Mouse (Mus musculus) hindbrain, embryonic 16.5 days (tissue): ENCODE measurements around the gene Mfap1a. TPM values are rescaled to one million over a fixed set of nuclear protein-coding genes. Genes with fewer than 3 reads are reported as not detected.
A peak's percentile ranks its signal among the peaks of the same experiment; 100 is the strongest.

Experiments used
- ATAC-seq: fragments of 200-750 bp; cut with Nextera tagmentation; 2 replicates; pipeline ENCODE4 v1.8.0; 2017; ENCODE audit warnings: moderate TSS enrichment, moderate library complexity
- H3K27ac ChIP-seq: fragments of 300-500 bp; sonication (generic); 2 replicates; pipeline ENCODE4 v1.5.1; 2014; ENCODE audit warnings: low read depth, mild to moderate bottlenecking, control low read depth, low read length, moderate library complexity
- H3K27me3 ChIP-seq: fragments of 300-500 bp; sonication (generic); replicated peaks from 2 replicates; pipeline ENCODE4 v1.6.1; 2014; ENCODE audit warnings: low read length; ENCODE audit not compliant: control insufficient read depth, insufficient read depth
- H3K36me3 ChIP-seq: fragments of 300-500 bp; sonication (generic); 2 replicates; pipeline ENCODE4 v1.6.1; 2014; ENCODE audit warnings: mild to moderate bottlenecking, low read length, moderate library complexity, mixed read lengths; ENCODE audit not compliant: control insufficient read depth, insufficient read depth
- H3K4me1 ChIP-seq: fragments of 300-500 bp; sonication (generic); 2 replicates; pipeline ENCODE4 v1.6.1; 2014; ENCODE audit warnings: low read depth, low read length; ENCODE audit not compliant: control insufficient read depth, insufficient read depth
- H3K4me2 ChIP-seq: fragments of 300-500 bp; sonication (generic); 2 replicates; pipeline ENCODE4 v1.6.1; 2014; ENCODE audit warnings: mild to moderate bottlenecking, low read length, control low read depth, moderate library complexity
- H3K4me3 ChIP-seq: fragments of 300-500 bp; sonication (generic); 2 replicates; pipeline ENCODE4 v1.5.1; 2014; ENCODE audit warnings: mild to moderate bottlenecking, low read length, control low read depth, moderate library complexity
- H3K9ac ChIP-seq: fragments of 300-500 bp; sonication (generic); 2 replicates; pipeline ENCODE4 v1.6.1; 2014; ENCODE audit warnings: low read depth, mild to moderate bottlenecking, control low read depth, low read length, moderate library complexity
- H3K9me3 ChIP-seq: fragments of 300-500 bp; sonication (generic); 2 replicates; pipeline ENCODE4 v1.6.1; 2014; ENCODE audit warnings: mild to moderate bottlenecking, low read length, moderate library complexity; ENCODE audit not compliant: control insufficient read depth
- WGBS: fragments of 180-500 bp; shearing (Covaris S2); extraction: QIAGEN DNeasy Blood & Tissue Kit; methylation state at CpG from one replicate; pipeline ENCODE4 v1.1.7; 2014; 5-methylcytosine and 5-hydroxymethylcytosine counted together
- microRNA-seq: library from miRNA; unstranded; fragments of <30 nt; microRNA quantifications from one replicate; pipeline ENCODE4, GENCODE M21; 2017
- polyA plus RNA-seq: library from polyadenylated mRNA; unstranded; fragments of >200 nt; fragmentation: Nextera tagmentation; extraction: Ambion mirVana; gene quantifications from 2 replicates; pipeline ENCODE4 v1.2.1, GENCODE M21; 2015

Mfap1a gene
- polyA plus RNA-seq, 1 experiment from 2014 or later = 28.4 TPM

GRCm38 (mm10) chr2:121448136-121448535, 58.3 kb downstream of the Mfap1a start:
- 21% methylated on average over 9 of the region's 9 CpGs for WGBS
- Histone ChIP-seq H3K4me2 (peak overlapping the region; percentile 91), H3K27ac (peak overlapping the region; percentile 79), H3K4me1 (peaks cover 12% of the 10 kb centered on the region), H3K4me3 (peak overlapping the region; percentile 95), H3K9me3 (no peaks in the 10 kb centered on the region), H3K27me3 (no peaks in the 10 kb centered on the region), H3K36me3 (peaks cover 9% of the 10 kb centered on the region; the same call in 1 of the 2 replicates), H3K9ac (peak overlapping the region; percentile 53; the same call in 1 of the 2 replicates)
- ATAC-seq = no peak

GRCm38 (mm10) chr2:121447006-121447405, 59.5 kb downstream of the Mfap1a start:
- 91% methylated on average over 3 of the region's 3 CpGs for WGBS
- H3K27me3 ChIP-seq = peaks cover 7% of the 10 kb centered on the region
- H3K4me2 ChIP-seq = no peak overlapping the region
- no peaks in the 10 kb centered on the region for H3K9me3 ChIP-seq
- H3K9ac ChIP-seq = no peak overlapping the region
- no peak overlapping the region for H3K27ac ChIP-seq
- peaks cover 21% of the 10 kb centered on the region for H3K4me1 ChIP-seq
- H3K36me3 ChIP-seq = no peaks in the 10 kb centered on the region
- ATAC-seq = no peak
- no peak overlapping the region for H3K4me3 ChIP-seq

GRCm38 (mm10) chr2:121446506-121446905, 60.0 kb downstream of the Mfap1a start:
- Histone ChIP-seq H3K9ac (no peak overlapping the region), H3K9me3 (no peaks in the 10 kb centered on the region), H3K4me1 (peaks cover 23% of the 10 kb centered on the region), H3K4me2 (no peak overlapping the region), H3K27me3 (peaks cover 9% of the 10 kb centered on the region), H3K27ac (no peak overlapping the region), H3K36me3 (no peaks in the 10 kb centered on the region), H3K4me3 (no peak overlapping the region)
- WGBS = 79% methylated on average over 4 of the region's 4 CpGs
- no peak for ATAC-seq

- H3K4me2 ChIP-seq = no peak overlapping the region
- no peaks in the 10 kb centered on the region for H3K9me3 ChIP-seq
- no peak overlapping the region for H3K4me3 ChIP-seq
- peaks cover 15% of the 10 kb centered on the region for H3K4me1 ChIP-seq
- H3K36me3 ChIP-seq = no peaks in the 10 kb centered on the region
- WGBS = 81% methylated on average over 3 of the region's 3 CpGs
- no peak for ATAC-seq
- peaks cover 15% of the 10 kb centered on the region for H3K27me3 ChIP-seq
- H3K27ac ChIP-seq = no peak overlapping the region
- no peak overlapping the region for H3K9ac ChIP-seq
Measured at GRCm38 (mm10) chr2:121445117-121445516, 61.3 kb downstream of the Mfap1a start.

GRCm38 (mm10) chr2:121444178-121444577, 62.3 kb downstream of the Mfap1a start, which contains the start of gene Ell3:
TSS of gene Ell3 (minus strand) at chr2:121444278.
- WGBS = 92% methylated on average over 1 of the region's 1 CpGs
- Histone ChIP-seq H3K27ac (no peak within 1 kb of the TSS), H3K4me2 (no peak within 1 kb of the TSS; the same call in 1 of the 2 replicates)

GRCm38 (mm10) chr2:121443068-121443349, 63.5 kb downstream of the Mfap1a start:
- WGBS = 12% methylated on average over 8 of the region's 8 CpGs
- H3K36me3 ChIP-seq = peaks cover 13% of the 10 kb centered on the region
- ATAC-seq = no peak
- H3K9me3 ChIP-seq = no peaks in the 10 kb centered on the region
- H3K9ac ChIP-seq = no peak overlapping the region
- H3K4me1 ChIP-seq = peaks cover 13% of the 10 kb centered on the region
- H3K27ac ChIP-seq = no peak overlapping the region
- peak overlapping the region; percentile 38 for H3K4me3 ChIP-seq
- H3K4me2 ChIP-seq = peak overlapping the region; percentile 73
- H3K27me3 ChIP-seq = peaks cover 15% of the 10 kb centered on the region

More at GRCm38 (mm10) chr2:121444178-121444577, 62.3 kb downstream of the Mfap1a start, which contains the start of gene Ell3:
- ATAC-seq = no peak
- Histone ChIP-seq H3K4me1 (peaks cover 14% of the 10 kb centered on the region), H3K9ac (no peak within 1 kb of the TSS), H3K36me3 (peaks cover 6% of the 10 kb centered on the region; the same call in 1 of the 2 replicates), H3K9me3 (no peaks in the 10 kb centered on the region), H3K27me3 (peaks cover 15% of the 10 kb centered on the region), H3K4me3 (no peak within 1 kb of the TSS)

GRCm38 (mm10) chr2:121442259-121443067, 64.0 kb downstream of the Mfap1a start:
- WGBS = 3% methylated on average over 27 of the region's 30 CpGs
- peak; percentile 61; the same call in 1 of the 2 replicates for ATAC-seq
- H3K4me3 ChIP-seq = peak overlapping the region; percentile 38
- H3K9ac ChIP-seq = peak overlapping the region; percentile 39; the same call in 1 of the 2 replicates
- H3K9me3 ChIP-seq = no peaks in the 10 kb centered on the region
- no peak overlapping the region for H3K27ac ChIP-seq
- H3K4me1 ChIP-seq = peaks cover 11% of the 10 kb centered on the region
- H3K27me3 ChIP-seq = peaks cover 15% of the 10 kb centered on the region
- H3K4me2 ChIP-seq = peak overlapping the region; percentile 73
- peaks cover 18% of the 10 kb centered on the region for H3K36me3 ChIP-seq

Small RNAs within 50 kb of the gene (microRNA-seq; reads per million reads assigned to microRNA genes)
- not detected for gene Gm22953

Other genes starting within 250 kb of the Mfap1a start
- gene Trp53bp1, start 235.3 kb downstream of the Mfap1a start, polyA plus RNA-seq = 134 and 146 TPM in 2 replicates
- gene Map1a, start 217.1 kb downstream of the Mfap1a start, polyA plus RNA-seq = 29.6 and 46.5 TPM in 2 replicates
- 22.6 and 23.2 TPM in 2 replicates for gene Ppip5k1, start 151.3 kb downstream of the Mfap1a start, polyA plus RNA-seq
- gene Ckmt1, start 149.0 kb downstream of the Mfap1a start, polyA plus RNA-seq = 137 and 165 TPM in 2 replicates
- gene Strc, start 119.5 kb downstream of the Mfap1a start, polyA plus RNA-seq = 0.03 and 0.04 TPM in 2 replicates
- gene Pdia3, start 92.9 kb downstream of the Mfap1a start, polyA plus RNA-seq = 379 and 403 TPM in 2 replicates
- 3.5 and 3.6 TPM in 2 replicates for gene Catsper2, start 92.9 kb downstream of the Mfap1a start, polyA plus RNA-seq
- gene Ell3, start 62.4 kb downstream of the Mfap1a start, polyA plus RNA-seq = 2.4 and 3.0 TPM in 2 replicates
- gene Serf2, start 57.5 kb downstream of the Mfap1a start, polyA plus RNA-seq = 254 and 262 TPM in 2 replicates
- gene Hypk, start 53.4 kb downstream of the Mfap1a start, polyA plus RNA-seq = 99.2 and 122 TPM in 2 replicates
- gene Serinc4, start 49.9 kb downstream of the Mfap1a start, polyA plus RNA-seq = 0.95 and 1.2 TPM in 2 replicates
- 68.2 and 71.2 TPM in 2 replicates for gene Mfap1b, start 32.6 kb downstream of the Mfap1a start, polyA plus RNA-seq
- gene Wdr76, start 58 bp upstream of the Mfap1a start, polyA plus RNA-seq = 3.2 TPM in 2 replicates